Mouse (Mus musculus): ENCODE results near the gene Pla2g4c.

The Pla2g4c gene

GRCm38 (mm10) chr7:13355943-13356342 is 31.5 kb downstream of the Pla2g4c start:
- no peak for DNase-seq (ENCODE audit: extremely low spot score, low read depth, low spot score)

- no peak for DNase-seq (ENCODE audit: extremely low spot score, low read depth, low spot score)
Observed at GRCm38 (mm10) chr7:13380588-13380987, 56.1 kb downstream of the Pla2g4c start.

- DNase-seq (ENCODE audit: extremely low spot score, low read depth, low spot score) = no peak
Observed at GRCm38 (mm10) chr7:13397832-13398231, 73.4 kb downstream of the Pla2g4c start, which contains the start of gene Cabp5. Cabp5 (plus strand) TSS chr7:13398132.

Measured in hindlimb bud, embryonic 11.5 days (tissue).